Mouse (Mus musculus): ENCODE results near the gene Copg2. TPM values are rescaled to one million over a fixed set of nuclear protein-coding genes. Genes with fewer than 3 reads are reported as not detected.

Gene Copg2
- polyA plus RNA-seq, 1 experiment from 2014 or later: 24.4 TPM

DNA sequence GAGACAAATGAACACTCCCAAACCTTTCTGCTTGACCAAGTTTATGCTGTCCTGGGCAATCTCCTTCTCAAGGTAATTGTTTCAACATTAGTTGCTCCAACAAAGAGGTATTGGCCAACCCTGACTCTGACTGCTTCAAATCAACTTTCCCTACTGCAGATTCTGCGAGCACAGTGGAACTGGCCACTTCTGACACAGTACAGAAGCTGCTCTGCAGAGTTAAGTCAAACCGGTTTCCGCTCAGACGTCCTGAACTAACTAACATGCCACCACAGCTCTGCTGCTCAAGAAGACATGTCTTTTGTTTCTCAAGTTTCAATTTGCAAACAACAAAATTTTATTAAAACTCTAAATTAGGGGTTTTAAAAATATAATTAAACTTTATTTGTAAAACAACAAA lies 3.5 kb downstream of the Copg2 start:
- no peaks in the 10 kb centered on the region for H3K9me3 ChIP-seq
- no peak for ATAC-seq (ENCODE audit: low FRiP score, low read depth)
- H3K4me3 ChIP-seq: no peak overlapping the region
- H3K27ac ChIP-seq: no peak overlapping the region
- H3K9ac ChIP-seq: no peak overlapping the region
- peaks cover 8% of the 10 kb centered on the region for H3K4me1 ChIP-seq
- peaks cover 13% of the 10 kb centered on the region; the same call in 1 of the 2 replicates for H3K36me3 ChIP-seq
- no peaks in the 10 kb centered on the region for H3K27me3 ChIP-seq (replicated peaks)
- H3K4me2 ChIP-seq (replicated peaks): no peak overlapping the region
- 84% methylated on average over 4 of the region's 4 CpGs for WGBS

DNA sequence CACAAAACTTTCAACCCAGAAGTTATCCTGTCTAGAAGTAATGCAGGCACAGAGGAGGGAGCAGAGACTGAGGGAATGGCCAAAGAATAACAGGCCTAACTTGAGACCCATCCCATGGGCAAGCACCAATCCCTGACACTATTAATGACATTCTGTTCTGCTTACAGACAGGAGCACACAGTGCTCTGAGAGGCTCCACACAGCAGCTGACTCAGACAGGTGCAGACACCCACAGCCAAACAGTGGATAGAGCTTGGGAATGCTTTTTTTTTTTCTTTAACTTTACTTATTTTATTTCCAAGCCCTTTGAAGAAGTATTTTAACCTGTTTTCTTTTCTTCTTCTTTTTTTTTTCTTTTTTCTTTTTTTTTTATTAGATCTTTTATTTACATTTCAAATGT lies 4.8 kb downstream of the Copg2 start:
- ATAC-seq (ENCODE audit: low FRiP score, low read depth): no peak

DNA sequence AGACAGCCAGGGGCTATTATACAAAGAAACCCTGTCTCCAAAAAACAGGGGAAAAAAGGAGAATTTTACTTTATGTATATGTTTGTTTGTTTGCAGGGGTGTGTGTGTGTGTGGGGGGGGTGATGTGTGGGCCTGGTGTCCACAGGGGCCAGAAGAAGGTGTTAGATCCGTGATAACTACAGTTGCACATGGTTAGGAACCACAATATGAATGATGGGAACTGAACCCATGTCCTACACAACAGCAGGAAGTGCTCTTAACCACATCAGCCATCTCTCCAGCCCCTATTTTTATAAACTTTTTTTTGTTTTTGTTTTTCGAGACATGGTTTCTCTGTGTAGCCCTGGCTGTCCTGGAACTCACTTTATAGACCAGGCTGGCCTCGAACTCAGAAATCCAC lies 11.7 kb downstream of the Copg2 start:
- H3K9ac ChIP-seq: no peak overlapping the region
- 90% methylated on average over 3 of the region's 3 CpGs for WGBS
- H3K4me2 ChIP-seq (replicated peaks): no peak overlapping the region
- no peak overlapping the region for H3K27ac ChIP-seq
- no peaks in the 10 kb centered on the region for H3K27me3 ChIP-seq (replicated peaks)
- H3K9me3 ChIP-seq: no peaks in the 10 kb centered on the region
- H3K4me1 ChIP-seq: no peaks in the 10 kb centered on the region
- no peak overlapping the region for H3K4me3 ChIP-seq
- H3K36me3 ChIP-seq: peaks cover 27% of the 10 kb centered on the region
- ATAC-seq (ENCODE audit: low FRiP score, low read depth): no peak

More for the DNA sequence above, 4.8 kb downstream of the Copg2 start:
- H3K9ac ChIP-seq: no peak overlapping the region
- H3K36me3 ChIP-seq: peaks cover 19% of the 10 kb centered on the region; the same call in 1 of the 2 replicates
- no peak overlapping the region for H3K27ac ChIP-seq
- no peaks in the 10 kb centered on the region for H3K9me3 ChIP-seq
- no peaks in the 10 kb centered on the region for H3K27me3 ChIP-seq (replicated peaks)
- H3K4me2 ChIP-seq (replicated peaks): no peak overlapping the region
- H3K4me1 ChIP-seq: peaks cover 8% of the 10 kb centered on the region
- no peak overlapping the region for H3K4me3 ChIP-seq

DNA sequence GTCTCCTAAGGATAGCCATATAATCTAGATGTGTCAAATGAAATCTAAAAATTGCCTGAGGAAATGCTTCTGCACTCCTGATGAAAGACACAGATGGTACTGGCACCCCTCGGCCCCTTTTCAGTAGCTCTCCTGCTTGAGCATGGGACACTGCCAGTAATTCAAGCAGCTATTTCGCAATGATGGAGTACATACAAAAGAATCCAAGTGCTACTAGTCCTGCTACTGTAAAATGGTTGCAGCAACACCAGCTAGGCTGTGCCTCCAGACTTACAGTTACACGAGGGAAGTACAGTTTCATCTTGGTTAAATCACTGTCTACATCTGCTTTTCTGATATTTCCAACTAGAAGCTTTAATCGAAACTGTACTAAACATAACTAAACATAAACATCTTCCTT lies 13.1 kb downstream of the Copg2 start:
- ATAC-seq (ENCODE audit: low FRiP score, low read depth): no peak
- Histone ChIP-seq H3K27me3 (replicated peaks) (no peaks in the 10 kb centered on the region), H3K36me3 (peaks cover 25% of the 10 kb centered on the region), H3K4me3 (no peak overlapping the region), H3K9me3 (no peaks in the 10 kb centered on the region), H3K4me2 (replicated peaks) (no peak overlapping the region), H3K27ac (no peak overlapping the region), H3K9ac (no peak overlapping the region), H3K4me1 (no peaks in the 10 kb centered on the region)
- 87% methylated on average over 4 of the region's 4 CpGs for WGBS

DNA sequence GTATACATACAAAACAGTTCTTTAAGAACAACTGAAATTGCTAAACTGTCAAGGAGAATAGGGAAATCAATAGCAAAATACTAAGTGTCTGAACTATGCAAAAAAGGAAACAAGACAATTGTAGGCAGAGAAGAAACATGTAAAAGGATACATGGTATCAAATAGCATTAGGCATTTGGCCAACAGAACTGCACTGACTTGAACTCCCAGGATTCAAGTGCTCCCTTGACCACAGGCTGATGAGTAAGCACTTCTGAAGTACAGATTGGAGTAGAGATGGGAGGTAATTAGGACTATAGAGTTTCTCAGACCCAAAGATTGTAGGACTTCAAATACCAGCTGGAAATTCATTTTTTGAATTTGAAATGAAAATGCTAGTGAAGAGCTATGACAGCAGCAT lies 19.9 kb downstream of the Copg2 start:
- Histone ChIP-seq H3K4me3 (no peak overlapping the region), H3K9ac (no peak overlapping the region), H3K4me1 (no peaks in the 10 kb centered on the region), H3K4me2 (replicated peaks) (no peak overlapping the region), H3K27me3 (replicated peaks) (no peaks in the 10 kb centered on the region), H3K9me3 (peaks cover 3% of the 10 kb centered on the region; the same call in 1 of the 2 replicates), H3K27ac (no peak overlapping the region), H3K36me3 (peaks cover 19% of the 10 kb centered on the region)
- ATAC-seq (ENCODE audit: low FRiP score, low read depth): no peak

DNA sequence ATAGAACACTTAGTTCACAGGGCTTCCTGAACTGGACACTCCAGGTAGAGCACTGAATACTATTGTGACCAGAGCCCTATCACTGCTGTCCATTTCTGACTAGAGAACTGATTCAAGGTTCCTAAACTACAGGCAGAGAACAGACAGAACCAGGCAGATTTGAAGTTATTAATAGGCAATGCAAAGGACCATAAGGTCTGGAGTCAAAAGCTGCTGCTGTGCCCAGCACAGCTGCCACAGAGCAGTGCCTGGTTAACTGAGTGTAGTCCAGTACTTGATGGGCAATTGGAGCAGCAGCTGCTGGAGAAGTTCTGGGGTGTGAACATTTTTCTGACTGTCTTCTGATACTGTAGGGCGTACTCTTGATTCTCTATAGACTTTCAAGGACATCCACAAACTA lies 30.1 kb downstream of the Copg2 start:
- no peak overlapping the region for H3K9ac ChIP-seq
- ATAC-seq (ENCODE audit: low FRiP score, low read depth): no peak
- no peak overlapping the region for H3K4me3 ChIP-seq
- no peak overlapping the region for H3K27ac ChIP-seq
- 95% methylated on average over 1 of the region's 1 CpGs for WGBS
- H3K36me3 ChIP-seq: no peaks in the 10 kb centered on the region; the same call in 1 of the 2 replicates
- H3K4me1 ChIP-seq: no peaks in the 10 kb centered on the region
- H3K27me3 ChIP-seq (replicated peaks): no peaks in the 10 kb centered on the region
- H3K9me3 ChIP-seq: no peaks in the 10 kb centered on the region
- no peak overlapping the region for H3K4me2 ChIP-seq (replicated peaks)

DNA sequence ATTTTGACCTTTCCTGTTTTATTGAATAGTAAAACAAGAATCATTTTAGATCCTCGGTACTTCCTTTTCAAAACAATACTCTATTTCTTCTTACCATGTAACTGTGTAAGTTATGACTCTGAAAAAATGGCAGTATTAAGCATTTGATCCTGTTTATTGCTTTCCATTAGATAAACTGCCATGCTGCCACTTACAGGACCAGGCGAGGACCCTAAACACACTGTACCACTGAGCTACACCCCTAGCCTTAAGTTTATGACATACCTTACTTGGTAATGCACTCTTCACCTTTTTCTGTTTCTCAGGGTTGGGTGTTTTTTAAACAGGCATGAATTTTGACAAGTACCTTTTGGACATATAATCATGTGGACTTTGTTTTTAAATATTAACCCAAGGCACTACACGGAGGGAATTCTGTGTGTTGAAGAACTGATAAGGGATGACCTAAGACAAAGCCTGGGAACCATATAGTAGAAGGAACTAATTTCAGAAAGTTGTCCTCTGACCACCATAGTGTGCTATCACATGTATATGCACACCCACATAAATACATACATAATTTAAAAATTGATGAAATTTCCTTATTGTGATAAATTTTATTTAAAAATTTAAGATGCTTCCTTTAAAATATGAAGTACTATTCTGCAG lies 31.4 kb downstream of the Copg2 start:
- no peak for ATAC-seq (ENCODE audit: low FRiP score, low read depth)
- 86% methylated on average over 3 of the region's 3 CpGs for whole genome bisulfite sequencing
- no peak overlapping the region for H3K4me3 ChIP-seq
- no peaks in the 10 kb centered on the region for H3K9me3 ChIP-seq
- H3K27me3 ChIP-seq (replicated peaks): no peaks in the 10 kb centered on the region
- no peaks in the 10 kb centered on the region for H3K36me3 ChIP-seq
- H3K4me1 ChIP-seq: no peaks in the 10 kb centered on the region
- no peak overlapping the region for H3K9ac ChIP-seq
- no peak overlapping the region for H3K27ac ChIP-seq
- H3K4me2 ChIP-seq (replicated peaks): no peak overlapping the region

DNA sequence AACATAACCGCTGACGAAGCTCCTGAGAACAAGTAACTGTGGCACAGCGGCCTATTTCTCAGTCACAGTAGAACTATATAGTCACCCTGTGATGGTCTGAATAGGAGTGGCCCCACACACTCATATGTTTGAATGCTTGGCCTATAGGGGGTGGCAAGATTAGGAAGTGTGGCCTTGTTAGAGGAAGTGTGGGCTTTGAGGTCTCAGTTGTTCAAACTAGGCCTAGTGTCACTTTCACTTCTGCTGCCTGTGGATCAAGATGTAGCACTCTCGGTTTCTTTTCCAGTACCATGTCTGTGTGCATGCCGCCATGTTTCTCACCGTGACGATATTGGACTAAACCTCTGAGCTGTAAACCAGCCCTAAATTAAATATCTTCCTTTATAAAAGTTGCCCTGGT lies 40.6 kb downstream of the Copg2 start:
- 97% methylated on average over 7 of the region's 7 CpGs for WGBS

DNA sequence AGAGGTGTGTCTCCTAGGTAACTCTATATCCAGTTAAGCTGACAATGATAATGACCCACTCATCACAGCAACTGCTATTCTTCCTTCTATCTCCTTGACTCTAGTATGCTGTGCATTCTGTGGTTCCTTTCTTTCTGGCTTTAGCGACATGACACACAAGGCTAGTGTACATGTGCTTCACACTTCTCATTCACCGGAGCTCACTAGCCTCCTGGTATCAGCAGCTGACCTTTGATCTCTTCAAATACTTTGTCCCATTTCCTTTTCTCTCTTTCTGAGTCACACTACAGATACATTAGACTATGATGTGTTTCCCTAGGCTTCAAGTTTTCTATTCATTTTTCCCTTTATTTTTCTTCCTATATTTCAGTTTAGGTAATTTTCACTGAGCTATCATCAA lies 41.4 kb downstream of the Copg2 start:
- H3K36me3 ChIP-seq: peaks cover 17% of the 10 kb centered on the region; the same call in 1 of the 2 replicates
- no peaks in the 10 kb centered on the region for H3K4me1 ChIP-seq
- no peaks in the 10 kb centered on the region for H3K27me3 ChIP-seq (replicated peaks)
- no peak overlapping the region for H3K9ac ChIP-seq
- no peak overlapping the region for H3K27ac ChIP-seq
- ATAC-seq (ENCODE audit: low FRiP score, low read depth): no peak
- 91% methylated on average over 2 of the region's 2 CpGs for WGBS
- H3K9me3 ChIP-seq: no peaks in the 10 kb centered on the region
- H3K4me2 ChIP-seq (replicated peaks): no peak overlapping the region
- H3K4me3 ChIP-seq: no peak overlapping the region

More for the DNA sequence above, 40.6 kb downstream of the Copg2 start:
- Histone ChIP-seq H3K4me2 (replicated peaks) (no peak overlapping the region), H3K4me3 (no peak overlapping the region), H3K36me3 (peaks cover 17% of the 10 kb centered on the region; the same call in 1 of the 2 replicates), H3K27ac (no peak overlapping the region), H3K9ac (no peak overlapping the region), H3K4me1 (no peaks in the 10 kb centered on the region), H3K27me3 (replicated peaks) (no peaks in the 10 kb centered on the region), H3K9me3 (no peaks in the 10 kb centered on the region)
- ATAC-seq (ENCODE audit: low FRiP score, low read depth): no peak

DNA sequence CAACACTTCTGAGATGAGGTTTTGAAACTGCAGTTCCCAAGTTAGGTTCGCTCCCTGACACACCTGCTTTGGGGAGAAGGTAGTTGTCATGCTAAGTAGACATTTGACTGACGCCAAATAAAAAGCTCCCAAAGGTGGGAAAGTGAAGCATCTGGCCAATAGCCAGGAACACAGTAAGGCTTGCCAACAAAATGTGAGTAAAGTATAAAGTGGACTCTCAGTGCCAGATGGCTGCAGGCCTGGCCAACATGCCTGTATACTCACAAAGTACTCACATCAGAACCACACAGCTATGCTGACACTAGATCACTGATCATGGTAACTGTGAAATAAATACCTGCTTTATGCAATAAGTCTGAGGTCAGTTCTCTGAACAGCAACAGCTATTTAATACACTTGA lies 46.8 kb downstream of the Copg2 start:
- no peak overlapping the region for H3K9ac ChIP-seq
- H3K9me3 ChIP-seq: no peaks in the 10 kb centered on the region
- no peak for ATAC-seq (ENCODE audit: low FRiP score, low read depth)
- 89% methylated on average over 2 of the region's 2 CpGs for WGBS
- no peak overlapping the region for H3K27ac ChIP-seq
- H3K4me2 ChIP-seq (replicated peaks): no peak overlapping the region
- no peaks in the 10 kb centered on the region for H3K27me3 ChIP-seq (replicated peaks)
- no peaks in the 10 kb centered on the region for H3K4me1 ChIP-seq
- no peak overlapping the region for H3K4me3 ChIP-seq
- H3K36me3 ChIP-seq: peaks cover 12% of the 10 kb centered on the region; the same call in 1 of the 2 replicates

DNA sequence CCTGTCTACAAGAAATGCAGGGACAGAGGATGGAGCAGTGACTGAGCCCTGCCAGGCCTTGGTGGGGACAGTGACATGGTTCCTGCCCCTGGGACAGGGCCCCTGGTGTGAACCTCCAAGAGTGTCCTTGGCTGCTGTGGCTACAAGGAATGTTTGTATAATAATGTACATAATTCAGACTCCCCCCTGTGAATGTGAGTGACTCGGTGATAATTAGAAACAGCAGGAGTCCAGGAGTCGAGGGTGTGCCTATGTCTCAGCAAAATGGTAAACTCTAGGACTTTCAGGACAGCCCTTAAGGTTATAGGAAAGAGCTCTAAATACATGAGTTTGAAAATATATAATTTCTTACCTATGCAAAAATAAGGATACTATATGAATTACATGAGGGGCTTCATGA lies 64.4 kb downstream of the Copg2 start:
- Histone ChIP-seq H3K9me3 (no peaks in the 10 kb centered on the region), H3K27me3 (replicated peaks) (no peaks in the 10 kb centered on the region), H3K4me3 (no peak overlapping the region), H3K36me3 (no peaks in the 10 kb centered on the region), H3K9ac (no peak overlapping the region), H3K4me1 (no peaks in the 10 kb centered on the region), H3K27ac (no peak overlapping the region), H3K4me2 (replicated peaks) (no peak overlapping the region)
- no peak for ATAC-seq (ENCODE audit: low FRiP score, low read depth)
- WGBS: 66% methylated on average over 2 of the region's 2 CpGs

DNA sequence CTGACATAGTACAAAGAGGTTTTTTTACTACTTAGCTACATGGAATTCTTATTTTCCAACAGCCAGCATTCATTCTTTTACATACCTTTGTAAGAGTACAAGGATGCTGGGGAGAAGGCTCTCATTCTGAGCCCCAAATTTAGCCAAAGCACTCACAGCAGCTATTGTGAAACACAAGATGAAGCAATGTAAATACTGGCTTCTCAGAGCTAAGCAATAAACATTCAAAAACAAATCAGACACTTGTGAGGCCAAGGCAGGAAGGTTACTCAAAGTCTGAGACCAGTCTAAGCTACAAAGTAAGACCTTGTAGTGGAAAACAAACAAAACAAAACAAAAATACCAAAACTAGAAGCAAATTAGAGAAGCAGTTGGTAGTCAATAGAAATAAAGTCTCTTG lies 83.0 kb downstream of the Copg2 start:
- Histone ChIP-seq H3K27me3 (replicated peaks) (no peaks in the 10 kb centered on the region), H3K27ac (no peak overlapping the region), H3K4me1 (no peaks in the 10 kb centered on the region), H3K4me2 (replicated peaks) (no peak overlapping the region), H3K36me3 (peaks cover 11% of the 10 kb centered on the region; the same call in 1 of the 2 replicates), H3K9me3 (no peaks in the 10 kb centered on the region), H3K4me3 (no peak overlapping the region), H3K9ac (no peak overlapping the region)
- no peak for ATAC-seq (ENCODE audit: low FRiP score, low read depth)

DNA sequence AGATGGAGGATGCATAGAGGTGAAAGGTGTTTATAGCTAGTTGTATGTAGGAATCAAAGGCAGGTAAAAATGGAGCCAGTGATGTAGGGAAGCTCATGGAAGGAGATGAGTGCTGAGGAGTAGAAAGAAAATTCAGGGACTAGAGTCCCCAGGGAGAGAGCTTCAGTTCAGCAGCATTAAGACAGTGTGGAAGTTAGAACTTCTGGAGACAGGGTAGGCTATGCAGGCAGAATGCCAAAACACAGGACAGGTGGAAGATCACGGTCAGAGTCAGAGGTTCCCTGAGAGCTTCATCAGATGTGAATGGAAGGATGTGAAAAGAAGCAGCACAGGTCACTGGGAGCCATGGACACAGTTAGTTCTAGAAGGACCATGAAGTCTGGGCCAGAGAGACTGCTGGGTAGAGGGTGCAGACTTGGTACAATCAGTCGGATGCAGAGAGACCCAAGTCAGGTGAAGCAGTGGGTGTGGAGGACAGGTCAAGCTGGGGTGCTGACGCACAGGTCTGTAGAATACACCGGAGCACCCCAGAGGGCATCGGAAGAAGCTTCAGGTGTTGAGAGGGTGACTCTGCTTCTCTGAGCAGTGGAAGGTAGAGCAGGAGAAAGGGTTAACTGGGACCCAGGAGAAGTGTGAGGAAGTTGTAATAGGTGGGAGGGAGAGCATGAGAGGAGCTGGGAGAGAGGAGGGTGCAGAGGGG lies 91.4 kb downstream of the Copg2 start:
- H3K4me3 ChIP-seq: no peak overlapping the region
- H3K4me1 ChIP-seq: 0 out of 2 replicates have a peak, but pooled peaks cover 3% of the 10 kb centered on the region
- no peak for ATAC-seq (ENCODE audit: low FRiP score, low read depth)
- 94% methylated on average over 5 of the region's 5 CpGs for WGBS
- no peak overlapping the region for H3K4me2 ChIP-seq (replicated peaks)
- H3K9ac ChIP-seq: no peak overlapping the region
- H3K36me3 ChIP-seq: peaks cover 34% of the 10 kb centered on the region
- no peak overlapping the region for H3K27ac ChIP-seq
- no peaks in the 10 kb centered on the region for H3K27me3 ChIP-seq (replicated peaks)
- no peaks in the 10 kb centered on the region for H3K9me3 ChIP-seq
